ENCODE assay signal across 25 mouse cellular contexts in genomic region chr19:34236049-34236448, GRCm38 (mm10).
"Had no signal": no experiment of that assay in that cellular context is flagged by ENCODE, and none has a peak within 500 bp of the region (broad histone marks: within the 10 kb centered on the region; RNA-seq: fewer than 3 reads in every experiment).

No protein-coding gene starts in this region.

- H3K9me3 ChIP-seq: heart, embryonic 13.5 days; heart, embryonic 15.5 days; hindbrain, embryonic 13.5 days; hindbrain, embryonic 15.5 days; kidney, embryonic 15.5 days; limb, embryonic 13.5 days; limb, embryonic 15.5 days had no signal

- H3K4me3 ChIP-seq: heart, embryonic 13.5 days; heart, embryonic 15.5 days; hindbrain, embryonic 13.5 days; hindbrain, embryonic 15.5 days; kidney, embryonic 15.5 days; limb, embryonic 13.5 days; limb, embryonic 15.5 days had no signal

- H3K27ac ChIP-seq: heart, embryonic 13.5 days; heart, embryonic 15.5 days; hindbrain, embryonic 13.5 days; hindbrain, embryonic 15.5 days; hindbrain, postnatal 0 days; kidney, embryonic 15.5 days; kidney, postnatal 0 days; limb, embryonic 13.5 days; limb, embryonic 15.5 days had no signal

- H3K36me3 ChIP-seq: heart, embryonic 15.5 days; kidney, embryonic 15.5 days had no signal

- H3K4me2 ChIP-seq: heart, embryonic 11.5 days; heart, embryonic 13.5 days; heart, embryonic 15.5 days; hindbrain, embryonic 13.5 days; hindbrain, embryonic 15.5 days; kidney, embryonic 15.5 days; limb, embryonic 13.5 days; limb, embryonic 15.5 days had no signal

- H3K4me1 ChIP-seq: heart, embryonic 15.5 days; hindbrain, embryonic 13.5 days; hindbrain, embryonic 15.5 days; kidney, embryonic 15.5 days had no signal

- DNase-seq: forebrain, postnatal 0 days; gastrocnemius, postnatal 14 days; gastrocnemius, postnatal 36 days; heart, adult 18-20 months; heart, postnatal 14 days; heart, postnatal 36 days; kidney, adult 11 months; kidney, adult 2 months; kidney, adult 9 months; kidney, postnatal 14 days; kidney, postnatal 36 days; layer of hippocampus, adult 9-11 months; layer of hippocampus, postnatal 36 days; left cerebral cortex, postnatal 4 days had no signal

- ATAC-seq: forebrain, postnatal 0 days; hindbrain, postnatal 0 days; intestine, embryonic 16.5 days had no signal

- H3K9ac ChIP-seq: forebrain, postnatal 0 days; heart, embryonic 13.5 days; heart, embryonic 15.5 days; hindbrain, embryonic 13.5 days; hindbrain, embryonic 15.5 days; kidney, embryonic 15.5 days; limb, embryonic 13.5 days; limb, embryonic 15.5 days had no signal

- H3K27me3 ChIP-seq: heart, embryonic 13.5 days; heart, embryonic 15.5 days; hindbrain, embryonic 13.5 days; hindbrain, embryonic 15.5 days; kidney, embryonic 15.5 days; limb, embryonic 13.5 days; limb, embryonic 15.5 days had no signal
